Mouse (Mus musculus): Measurements from ENCODE around the gene Tnni3. TPM values are rescaled to one million over a fixed set of nuclear protein-coding genes. Genes with fewer than 3 reads are reported as not detected.
A peak's percentile ranks its signal among the peaks of the same experiment; 100 is the strongest.

Gene Tnni3
- polyA plus RNA-seq, 1 experiment from 2014 or later: 2.9 TPM

DNA sequence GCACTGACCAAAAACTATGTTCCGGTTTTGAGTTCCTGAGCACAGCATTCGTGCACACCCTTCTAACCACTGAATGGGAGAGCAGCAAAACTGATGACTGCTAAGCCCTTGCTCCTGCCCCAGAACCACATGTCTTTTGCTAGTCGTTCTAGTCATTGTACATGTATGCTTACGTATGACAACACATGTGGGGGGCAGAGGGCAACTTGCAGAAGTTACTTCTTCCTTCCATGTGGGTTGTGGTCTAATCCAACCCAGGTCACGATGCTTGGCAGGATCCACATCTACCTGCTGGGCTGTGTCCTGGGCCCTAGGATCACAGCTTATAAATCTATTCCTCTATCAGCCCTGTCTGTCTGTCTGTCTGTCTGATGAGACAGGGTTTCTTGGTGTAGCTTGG lies 20.2 kb downstream of the Tnni3 start:
- H3K4me2 ChIP-seq (replicated peaks): no peak overlapping the region
- H3K27ac ChIP-seq: no peak overlapping the region
- peaks cover 21% of the 10 kb centered on the region for H3K4me1 ChIP-seq
- no peaks in the 10 kb centered on the region for H3K27me3 ChIP-seq (replicated peaks)
- H3K36me3 ChIP-seq: no peaks in the 10 kb centered on the region
- 86% methylated on average over 5 of the region's 5 CpGs for WGBS
- no peak overlapping the region for H3K4me3 ChIP-seq
- ATAC-seq (ENCODE audit: low FRiP score, low read depth): no peak
- no peaks in the 10 kb centered on the region for H3K9me3 ChIP-seq
- H3K9ac ChIP-seq: no peak overlapping the region

DNA sequence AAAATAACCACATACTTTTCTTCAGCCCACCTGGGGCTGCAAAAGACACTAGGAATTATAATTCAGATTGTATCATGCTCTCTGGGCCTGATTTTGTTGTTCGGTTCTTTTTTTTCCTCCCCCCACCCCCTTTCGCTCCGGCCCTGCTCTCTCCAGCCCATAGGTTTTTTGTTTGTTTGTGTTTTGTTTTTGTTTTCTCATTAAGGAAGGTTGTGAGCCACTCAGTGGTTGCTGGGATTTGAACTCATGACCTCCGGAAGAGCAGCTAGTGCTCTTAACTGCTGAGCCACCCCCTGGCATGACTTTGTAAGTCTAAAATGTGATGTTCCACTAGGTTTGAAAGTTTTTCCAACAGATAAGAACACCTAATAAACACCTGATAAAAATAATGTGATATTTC lies 20.9 kb downstream of the Tnni3 start:
- 91% methylated on average over 4 of the region's 4 CpGs for WGBS
- no peaks in the 10 kb centered on the region for H3K36me3 ChIP-seq
- ATAC-seq (ENCODE audit: low FRiP score, low read depth): no peak
- no peak overlapping the region for H3K4me2 ChIP-seq (replicated peaks)
- H3K9ac ChIP-seq: no peak overlapping the region
- peaks cover 29% of the 10 kb centered on the region for H3K4me1 ChIP-seq
- no peak overlapping the region for H3K4me3 ChIP-seq
- no peaks in the 10 kb centered on the region for H3K9me3 ChIP-seq
- no peaks in the 10 kb centered on the region for H3K27me3 ChIP-seq (replicated peaks)
- H3K27ac ChIP-seq: no peak overlapping the region

DNA sequence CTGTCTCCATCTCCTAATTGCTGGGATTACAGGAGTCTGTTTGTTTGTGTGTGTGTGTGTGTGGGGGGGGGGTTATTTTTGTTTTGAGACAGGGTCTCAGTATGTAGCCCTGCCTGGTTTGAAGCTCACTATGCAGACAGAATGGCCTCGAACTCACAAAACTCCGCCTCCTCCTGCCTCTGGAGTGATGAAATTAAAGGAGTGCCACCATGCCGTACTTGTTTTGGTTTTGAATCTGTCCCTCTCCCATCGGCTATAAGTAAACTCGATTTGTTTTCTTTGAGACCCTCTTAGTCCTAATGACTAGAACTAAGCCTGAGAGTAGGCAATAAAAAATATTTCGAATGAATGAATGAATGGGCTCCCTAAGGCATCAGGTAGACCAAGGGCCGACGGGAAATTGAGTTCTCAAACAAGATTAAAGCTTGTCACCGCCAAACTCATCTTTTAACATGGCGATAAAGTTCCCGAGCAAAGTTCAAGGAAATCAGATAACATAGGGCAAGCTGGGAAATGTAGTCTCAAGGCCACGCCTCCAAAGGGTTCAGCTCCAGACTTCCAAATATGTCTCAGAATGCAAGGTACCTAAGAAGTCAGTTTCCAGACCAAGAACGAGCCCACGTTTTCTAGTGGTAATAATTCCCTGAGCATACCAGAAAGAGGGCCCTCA lies 21.5 kb downstream of the Tnni3 start:
- H3K9ac ChIP-seq: peak overlapping the region; percentile 98; the same call in 1 of the 2 replicates
- WGBS: 16% methylated on average over 14 of the region's 14 CpGs
- H3K36me3 ChIP-seq: no peaks in the 10 kb centered on the region
- no peaks in the 10 kb centered on the region for H3K27me3 ChIP-seq (replicated peaks)
- no peak overlapping the region for H3K27ac ChIP-seq
- H3K4me1 ChIP-seq: peaks cover 34% of the 10 kb centered on the region
- H3K9me3 ChIP-seq: no peaks in the 10 kb centered on the region
- peak; percentile 15 for ATAC-seq (ENCODE audit: low FRiP score, low read depth)
- peak overlapping the region; percentile 91 for H3K4me2 ChIP-seq (replicated peaks)
- peak overlapping the region; percentile 92 for H3K4me3 ChIP-seq

DNA sequence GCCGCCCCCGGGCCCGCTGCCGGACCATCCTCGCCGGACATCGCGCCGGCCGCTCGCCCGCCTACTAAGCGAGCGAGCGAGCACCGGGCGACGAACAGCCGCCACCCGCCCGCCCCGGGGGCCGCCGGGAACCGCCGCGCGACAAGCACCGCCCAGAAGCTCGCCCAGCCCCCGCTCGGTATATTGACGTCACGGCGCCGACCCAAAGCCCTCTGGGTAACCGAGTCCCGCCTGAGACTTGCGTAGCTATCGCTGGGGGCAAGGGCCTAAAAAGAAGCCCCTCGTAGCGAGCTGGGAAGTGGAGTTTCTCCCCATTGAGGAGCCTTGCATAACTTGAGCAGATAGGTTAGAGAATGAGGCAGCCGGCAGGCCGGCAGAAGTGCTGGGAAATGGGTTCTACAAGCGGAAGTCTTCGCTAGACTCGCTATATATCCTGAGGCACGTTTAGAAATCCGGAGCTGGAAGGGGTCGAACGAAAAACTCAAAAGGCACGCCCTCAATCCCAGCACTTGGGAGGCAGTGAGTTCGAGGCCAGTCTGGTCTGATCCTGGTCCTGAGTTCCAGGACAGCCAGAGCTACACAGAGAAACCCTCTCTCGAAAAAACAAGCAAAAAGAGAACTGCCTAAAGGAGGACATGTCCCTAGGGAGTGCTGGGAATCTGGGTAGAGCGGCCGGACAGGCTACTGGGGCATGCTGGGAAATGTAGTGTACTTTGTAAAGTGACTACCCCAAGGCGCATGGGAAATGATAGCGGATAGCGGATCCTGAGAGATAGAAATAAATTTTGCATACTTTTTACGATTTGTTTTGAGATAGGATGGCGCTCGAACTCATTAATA lies 22.3 kb downstream of the Tnni3 start, which contains the start of gene Ppp1r12c:
Gene Ppp1r12c, minus strand, starts transcription at position 123 of the 840 bp plus-strand sequence.
- Histone ChIP-seq H3K4me3 (peak within 1 kb of the TSS; percentile 92), H3K9me3 (no peaks in the 10 kb centered on the region), H3K36me3 (peaks cover 3% of the 10 kb centered on the region), H3K4me1 (peaks cover 39% of the 10 kb centered on the region), H3K9ac (peak within 1 kb of the TSS; percentile 98), H3K27ac (peak within 1 kb of the TSS; percentile 66), H3K27me3 (replicated peaks) (no peaks in the 10 kb centered on the region), H3K4me2 (replicated peaks) (peak within 1 kb of the TSS; percentile 91)
- WGBS: under 1% methylated on average over 61 of the region's 62 CpGs
- ATAC-seq (ENCODE audit: low FRiP score, low read depth): peak; percentile 91

DNA sequence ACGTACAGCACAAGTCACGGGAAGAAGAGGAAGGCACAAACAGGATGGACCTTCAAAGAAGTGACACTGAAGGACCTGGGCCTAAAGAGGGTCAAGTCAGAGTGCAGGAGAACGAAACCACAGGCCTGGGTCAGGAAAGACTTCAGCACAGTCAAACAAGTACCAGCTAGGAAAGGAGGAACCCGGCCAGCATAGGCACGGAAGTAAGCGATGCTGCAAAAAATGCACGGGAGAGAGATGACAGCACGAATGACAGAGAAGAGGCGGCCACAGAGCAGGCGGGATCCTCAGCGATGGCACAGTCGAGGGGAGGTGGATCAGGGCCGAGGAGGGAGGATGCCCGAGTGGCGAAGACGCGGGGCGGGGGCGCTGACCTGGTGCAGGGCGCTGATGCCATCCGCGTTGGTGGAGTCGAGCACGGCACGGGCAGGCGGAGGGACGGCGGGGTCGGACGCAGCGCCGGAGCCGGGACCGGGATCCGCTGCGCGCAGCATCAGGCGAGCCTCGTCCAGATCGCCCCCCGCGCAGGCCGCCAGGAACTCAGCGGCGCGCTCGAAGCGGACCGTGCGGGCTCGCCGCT lies 23.0 kb downstream of the Tnni3 start:
- Histone ChIP-seq H3K9ac (peak overlapping the region; percentile 98), H3K27ac (peak overlapping the region; percentile 66), H3K27me3 (replicated peaks) (no peaks in the 10 kb centered on the region), H3K4me1 (peaks cover 39% of the 10 kb centered on the region), H3K9me3 (no peaks in the 10 kb centered on the region), H3K36me3 (peaks cover 8% of the 10 kb centered on the region), H3K4me2 (replicated peaks) (peak overlapping the region; percentile 91), H3K4me3 (peak overlapping the region; percentile 92)
- WGBS: under 1% methylated on average over 48 of the region's 52 CpGs
- peak; percentile 45 for ATAC-seq (ENCODE audit: low FRiP score, low read depth)

DNA sequence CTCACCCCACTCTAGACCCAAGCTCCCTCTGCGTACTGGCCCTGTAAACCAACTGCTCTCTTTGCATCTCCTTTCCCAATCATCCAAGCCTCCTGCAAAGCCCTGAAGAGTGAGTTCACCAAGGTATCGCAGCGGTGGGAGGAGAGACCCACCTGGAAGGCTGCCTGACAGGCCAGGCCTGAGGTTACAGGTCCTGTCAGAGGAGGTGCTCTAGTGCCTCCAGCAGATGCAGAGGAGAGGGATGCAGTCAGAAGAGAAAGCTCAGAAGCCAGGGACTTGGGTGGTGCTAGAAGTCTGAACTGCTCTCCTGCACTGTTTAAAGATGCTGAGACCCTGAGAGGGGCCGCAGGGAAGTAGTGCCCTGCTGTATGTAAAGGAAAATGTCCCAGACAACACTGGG lies 25.0 kb downstream of the Tnni3 start:
- Histone ChIP-seq H3K4me3 (no peak overlapping the region), H3K4me2 (replicated peaks) (peak overlapping the region; percentile 91), H3K4me1 (peaks cover 39% of the 10 kb centered on the region), H3K36me3 (peaks cover 19% of the 10 kb centered on the region), H3K27me3 (replicated peaks) (no peaks in the 10 kb centered on the region), H3K9me3 (no peaks in the 10 kb centered on the region), H3K9ac (peak overlapping the region; percentile 30), H3K27ac (no peak overlapping the region)
- ATAC-seq (ENCODE audit: low FRiP score, low read depth): no peak
- WGBS: 95% methylated on average over 4 of the region's 4 CpGs

DNA sequence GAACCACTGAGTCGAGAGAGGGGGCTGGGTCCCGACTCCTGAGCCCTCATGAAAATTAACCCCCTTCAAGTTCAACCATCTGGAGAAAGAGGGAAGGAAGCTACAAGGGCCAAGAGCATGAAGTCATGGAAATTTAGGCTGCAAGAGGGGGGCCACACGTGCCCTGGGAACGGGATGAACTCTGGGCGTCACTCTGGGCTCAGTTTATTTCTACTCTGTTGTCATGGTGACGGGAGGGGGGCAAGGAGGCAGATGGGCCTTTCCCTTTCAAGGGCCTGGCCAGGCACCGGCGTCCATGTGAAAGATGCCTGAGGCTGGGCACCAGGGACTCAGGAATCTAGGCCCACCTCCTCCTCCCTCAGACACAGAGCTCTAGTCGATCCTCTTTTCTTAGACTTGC lies 25.8 kb downstream of the Tnni3 start:
- H3K4me2 ChIP-seq (replicated peaks): peak overlapping the region; percentile 91
- WGBS: 6% methylated on average over 9 of the region's 9 CpGs
- H3K27me3 ChIP-seq (replicated peaks): no peaks in the 10 kb centered on the region
- 0 out of 2 replicates have a peak overlapping the region, but pooled peaks have one; percentile 0 for H3K4me3 ChIP-seq
- peaks cover 39% of the 10 kb centered on the region for H3K4me1 ChIP-seq
- H3K27ac ChIP-seq: 0 out of 2 replicates have a peak overlapping the region, but pooled peaks have one; percentile 26
- peaks cover 26% of the 10 kb centered on the region for H3K36me3 ChIP-seq
- H3K9me3 ChIP-seq: no peaks in the 10 kb centered on the region
- no peak overlapping the region; the same call in 1 of the 2 replicates for H3K9ac ChIP-seq
- ATAC-seq (ENCODE audit: low FRiP score, low read depth): peak; percentile 48

DNA sequence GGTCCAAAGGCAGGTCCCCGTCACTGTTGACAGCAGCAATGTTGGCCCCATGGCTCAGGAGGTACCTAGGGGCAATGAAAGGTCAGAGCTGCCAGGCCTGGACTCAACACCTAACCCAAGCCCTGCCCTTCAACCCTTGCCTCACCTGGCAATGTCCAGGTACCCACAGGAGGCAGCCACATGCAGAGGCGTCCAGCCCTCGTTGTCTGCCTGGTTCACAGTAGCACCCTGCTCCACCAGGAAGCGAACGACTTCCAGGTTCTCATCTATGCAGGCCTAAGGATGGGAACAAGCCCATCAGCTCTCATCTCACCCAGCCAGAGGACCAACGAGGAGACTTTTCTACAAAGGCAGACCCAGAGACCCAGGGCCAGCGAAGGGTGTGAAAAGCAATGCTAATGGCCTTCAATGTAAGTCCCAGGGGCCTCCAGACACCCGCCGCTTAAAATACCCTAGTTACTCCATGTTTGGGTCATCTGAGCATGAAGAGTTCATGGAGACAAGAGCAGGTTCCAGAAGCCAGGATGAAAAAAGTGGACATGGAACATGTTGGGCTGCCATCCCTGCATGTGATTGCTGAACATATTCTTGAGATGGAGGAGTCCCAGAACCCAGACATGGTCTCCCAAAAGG lies 26.6 kb downstream of the Tnni3 start:
- H3K27ac ChIP-seq: no peak overlapping the region

DNA sequence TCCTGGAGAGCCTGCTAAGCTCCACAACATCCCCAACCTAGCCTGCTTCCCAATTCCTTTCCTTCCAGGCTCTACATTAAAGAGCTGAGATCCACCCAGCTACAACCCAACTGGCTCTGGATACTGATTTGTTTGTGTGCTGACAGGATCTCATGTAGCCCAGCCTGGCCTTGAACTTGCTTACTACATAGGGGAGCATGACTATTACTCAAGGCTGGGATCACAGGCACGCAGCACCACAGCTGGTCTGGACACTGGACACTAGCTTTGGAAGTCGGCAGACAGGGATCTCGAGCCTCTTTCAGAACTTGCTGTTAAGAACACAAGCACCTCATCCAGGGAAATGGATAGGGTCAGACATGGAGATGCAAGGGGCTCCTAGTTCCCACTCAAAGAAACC lies 27.6 kb downstream of the Tnni3 start:
- peaks cover 41% of the 10 kb centered on the region for H3K36me3 ChIP-seq
- no peak for ATAC-seq (ENCODE audit: low FRiP score, low read depth)
- no peaks in the 10 kb centered on the region for H3K27me3 ChIP-seq (replicated peaks)
- H3K9ac ChIP-seq: no peak overlapping the region
- no peak overlapping the region for H3K4me3 ChIP-seq
- peaks cover 39% of the 10 kb centered on the region for H3K4me1 ChIP-seq
- 96% methylated on average over 3 of the region's 3 CpGs for WGBS
- no peak overlapping the region for H3K27ac ChIP-seq
- no peak overlapping the region for H3K4me2 ChIP-seq (replicated peaks)
- no peaks in the 10 kb centered on the region for H3K9me3 ChIP-seq

More for the DNA sequence above, 26.6 kb downstream of the Tnni3 start:
- H3K9ac ChIP-seq: no peak overlapping the region
- peaks cover 39% of the 10 kb centered on the region for H3K4me1 ChIP-seq
- H3K36me3 ChIP-seq: peaks cover 33% of the 10 kb centered on the region
- H3K27me3 ChIP-seq (replicated peaks): no peaks in the 10 kb centered on the region
- 0 out of 2 replicates have a peak overlapping the region, but pooled peaks have one; percentile 0 for H3K4me3 ChIP-seq
- no peaks in the 10 kb centered on the region for H3K9me3 ChIP-seq
- WGBS: 91% methylated on average over 9 of the region's 9 CpGs
- peak overlapping the region; percentile 91 for H3K4me2 ChIP-seq (replicated peaks)
- ATAC-seq (ENCODE audit: low FRiP score, low read depth): no peak

DNA sequence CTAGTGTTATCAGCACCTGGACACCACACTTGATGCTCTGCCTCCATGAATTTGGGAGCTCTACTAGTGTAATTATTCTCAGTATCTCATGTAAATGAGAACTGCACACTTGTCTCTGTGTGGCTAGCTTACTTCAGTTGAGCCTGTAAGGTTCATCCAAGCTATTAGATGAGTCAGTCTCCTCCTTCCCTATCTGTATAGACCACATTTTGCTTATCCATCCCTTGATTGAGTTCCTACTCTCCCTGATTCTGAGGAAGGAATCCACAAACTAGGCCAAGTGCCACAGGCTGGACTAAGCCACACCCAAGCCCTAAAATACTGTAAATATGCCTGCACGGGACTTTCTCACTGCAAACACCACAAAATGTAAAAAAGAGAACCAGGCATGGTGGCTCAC lies 30.0 kb downstream of the Tnni3 start:
- Histone ChIP-seq H3K4me1 (peaks cover 19% of the 10 kb centered on the region), H3K36me3 (peaks cover 55% of the 10 kb centered on the region), H3K9me3 (no peaks in the 10 kb centered on the region), H3K9ac (no peak overlapping the region), H3K27ac (no peak overlapping the region), H3K4me3 (no peak overlapping the region), H3K27me3 (replicated peaks) (no peaks in the 10 kb centered on the region), H3K4me2 (replicated peaks) (no peak overlapping the region)
- no peak for ATAC-seq (ENCODE audit: low FRiP score, low read depth)
- 81% methylated on average over 1 of the region's 1 CpGs for WGBS

DNA sequence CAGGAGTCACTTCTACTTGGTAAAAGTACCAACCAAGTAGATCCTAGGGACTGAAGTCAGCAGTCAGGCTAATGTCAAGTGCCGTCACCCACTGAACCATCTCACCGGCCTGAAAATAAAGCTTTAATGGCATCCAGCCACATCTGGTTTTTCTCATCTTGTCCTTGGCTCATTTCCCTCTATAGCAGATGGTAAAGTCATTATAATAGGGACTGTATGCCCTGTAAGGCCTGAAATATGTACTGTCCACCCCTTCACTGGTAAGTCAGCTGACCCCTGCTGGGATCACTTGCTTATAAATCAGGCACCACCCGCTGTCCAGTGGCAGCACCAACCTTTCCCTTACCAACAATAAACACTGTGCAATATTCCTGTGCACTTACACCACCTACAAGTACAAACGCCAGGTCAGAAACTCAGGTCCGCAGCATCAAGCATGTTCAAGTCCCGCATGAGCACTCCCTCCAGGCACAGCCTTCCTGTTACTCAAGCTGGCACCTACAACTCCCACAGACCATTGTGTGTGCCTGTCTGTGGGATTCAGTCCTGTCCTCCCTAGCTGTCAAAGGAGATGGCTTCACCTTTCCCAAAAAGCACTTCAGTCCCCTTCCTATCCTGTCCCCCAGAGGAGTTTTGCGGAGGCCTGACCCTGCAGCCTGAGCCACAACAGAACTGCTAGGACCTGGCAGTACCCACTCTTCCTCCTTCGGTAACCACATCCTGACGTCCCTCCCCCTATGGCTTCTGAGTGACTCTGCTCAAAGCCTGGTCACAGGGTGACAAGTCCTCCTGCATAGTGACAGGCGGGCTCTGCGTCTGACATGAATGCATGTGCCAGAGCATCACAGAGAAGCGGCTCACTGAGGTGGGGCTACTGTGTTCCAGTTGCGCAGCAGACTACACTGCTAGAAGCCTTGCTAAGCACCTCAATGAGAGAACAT lies 31.5 kb downstream of the Tnni3 start:
- Histone ChIP-seq H3K4me3 (no peak overlapping the region), H3K4me1 (peaks cover 5% of the 10 kb centered on the region), H3K36me3 (peaks cover 67% of the 10 kb centered on the region), H3K27me3 (replicated peaks) (no peaks in the 10 kb centered on the region), H3K27ac (no peak overlapping the region), H3K9me3 (no peaks in the 10 kb centered on the region), H3K4me2 (replicated peaks) (no peak overlapping the region), H3K9ac (no peak overlapping the region)
- 87% methylated on average over 13 of the region's 13 CpGs for WGBS
- no peak for ATAC-seq (ENCODE audit: low FRiP score, low read depth)

Data from neural tube, embryonic 12.5 days (tissue).